Mouse (Mus musculus) limb, embryonic 13.5 days (tissue): ENCODE measurements around the gene Polk. TPM values are rescaled to one million over a fixed set of nuclear protein-coding genes. Genes with fewer than 3 reads are reported as not detected.

Source experiments
- ATAC-seq: fragments of 200-750 bp; cut with Nextera tagmentation; 2 replicates; pipeline ENCODE4 v1.8.0; 2017; ENCODE audit warnings: low read depth, moderate number of reproducible peaks, moderate TSS enrichment; ENCODE audit not compliant: low FRiP score
- H3K27ac ChIP-seq: fragments of 300-500 bp; sonication (generic); 2 replicates; pipeline ENCODE4 v1.5.1; 2015; ENCODE audit warnings: inconsistent platforms, mild to moderate bottlenecking, moderate library complexity
- H3K27me3 ChIP-seq: fragments of 300-500 bp; sonication (generic); 2 replicates; pipeline ENCODE4 v1.6.1; 2015; ENCODE audit warnings: mild to moderate bottlenecking, inconsistent platforms
- H3K36me3 ChIP-seq: fragments of 300-500 bp; sonication (generic); 2 replicates; pipeline ENCODE4 v1.6.1; 2015; ENCODE audit warnings: inconsistent platforms, mild to moderate bottlenecking, moderate library complexity
- H3K4me1 ChIP-seq: fragments of 300-500 bp; sonication (generic); 2 replicates; pipeline ENCODE4 v1.6.1; 2015; ENCODE audit warnings: inconsistent platforms
- H3K4me2 ChIP-seq: fragments of 300-500 bp; sonication (generic); replicated peaks from 2 replicates; pipeline ENCODE4 v1.6.1; 2015; ENCODE audit warnings: inconsistent platforms, mild to moderate bottlenecking, moderate library complexity
- H3K4me3 ChIP-seq: fragments of 300-500 bp; sonication (generic); 2 replicates; pipeline ENCODE4 v1.5.1; 2015; ENCODE audit warnings: moderate library complexity, mild to moderate bottlenecking, inconsistent platforms
- H3K9ac ChIP-seq: fragments of 300-500 bp; sonication (generic); 2 replicates; pipeline ENCODE4 v1.6.1; 2015; ENCODE audit warnings: mild to moderate bottlenecking, inconsistent platforms
- H3K9me3 ChIP-seq: fragments of 300-500 bp; sonication (generic); 2 replicates; pipeline ENCODE4 v1.6.1; 2016; ENCODE audit warnings: inconsistent platforms
- WGBS: fragments of 180-500 bp; shearing (Covaris S2); methylation state at CpG from one replicate; pipeline ENCODE4 v1.1.7; 2015; 5-methylcytosine and 5-hydroxymethylcytosine counted together
- polyA plus RNA-seq: library from polyadenylated mRNA; unstranded; fragments of >200 nt; fragmentation: Nextera tagmentation; extraction: Ambion mirVana; gene quantifications from 2 replicates; pipeline ENCODE4 v1.2.1, GENCODE M21; 2015

The Polk gene
- polyA plus RNA-seq = 10.5 and 11.6 TPM in 2 replicates

DNA sequence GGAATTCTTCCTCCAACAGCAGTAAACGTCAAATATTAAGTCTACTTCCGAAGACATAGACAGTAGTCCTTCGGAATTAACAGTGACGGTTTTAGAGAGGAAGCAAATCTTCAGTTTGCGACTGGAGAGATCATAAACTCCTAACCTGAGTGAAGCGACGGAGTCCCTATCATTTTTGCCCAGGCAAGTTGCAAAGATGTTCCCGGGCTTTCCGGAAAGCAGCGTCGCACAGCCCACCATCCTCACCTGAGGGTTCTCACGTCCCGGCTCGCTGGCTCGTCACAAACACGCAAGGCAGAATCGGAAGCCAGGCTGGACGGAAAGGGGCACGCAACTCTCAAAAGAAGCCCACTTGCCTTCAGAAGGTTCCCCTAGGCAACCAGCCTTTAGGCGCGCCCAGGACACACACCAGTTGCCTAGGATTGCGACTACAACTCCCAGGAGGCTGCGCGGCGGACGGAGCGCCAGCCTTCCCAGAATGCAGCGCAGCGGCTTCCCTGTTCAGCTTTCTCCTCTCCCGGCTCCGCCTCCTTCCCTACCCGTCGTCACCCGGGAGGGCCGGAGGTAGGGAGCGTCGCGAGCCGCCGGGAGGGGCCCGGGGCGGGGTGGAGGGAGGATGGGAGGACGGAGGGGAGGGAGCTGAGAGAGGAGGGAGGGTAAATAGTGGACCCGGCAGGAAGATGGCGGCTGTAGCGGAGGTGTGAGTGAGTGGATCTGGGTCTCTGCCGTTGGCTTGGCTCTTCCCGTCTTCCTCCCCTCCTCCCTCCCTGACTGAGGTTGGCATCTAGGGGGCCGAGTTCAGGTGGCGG, at the start of gene Polk, which contains the start of gene Col4a3bp:
Polk (minus strand) TSS at position 499 of the 809 bp plus-strand sequence.
Col4a3bp (plus strand) TSS at position 538 of the 809 bp plus-strand sequence.
- Histone ChIP-seq H3K4me3 (peak within 1 kb of the TSS; percentile 97), H3K9ac (peak within 1 kb of the TSS; percentile 94), H3K4me1 (peaks cover 11% of the 10 kb centered on the region; the same call in 1 of the 2 replicates), H3K36me3 (no peaks in the 10 kb centered on the region), H3K27ac (peak within 1 kb of the TSS; percentile 90), H3K27me3 (no peaks in the 10 kb centered on the region), H3K9me3 (no peaks in the 10 kb centered on the region), H3K4me2 (peak within 1 kb of the TSS; percentile 88)
- ATAC-seq = peak; percentile 99
- WGBS = under 1% methylated on average over 44 of the region's 50 CpGs

- Histone ChIP-seq H3K4me3 (no peak overlapping the region), H3K27me3 (no peaks in the 10 kb centered on the region), H3K9ac (no peak overlapping the region), H3K9me3 (no peaks in the 10 kb centered on the region), H3K4me2 (no peak overlapping the region), H3K36me3 (no peaks in the 10 kb centered on the region), H3K4me1 (no peaks in the 10 kb centered on the region; the same call in 1 of the 2 replicates), H3K27ac (no peak overlapping the region)
- no peak for ATAC-seq
- whole genome bisulfite sequencing = 92% methylated on average over 1 of the region's 1 CpGs
Measured at GRCm38 (mm10) chr13:96588642-96589041, 46.3 kb upstream of the Polk start.

GRCm38 (mm10) chr13:96586540-96586939, 44.2 kb upstream of the Polk start:
- Histone ChIP-seq H3K27me3 (no peaks in the 10 kb centered on the region), H3K4me3 (no peak overlapping the region), H3K4me2 (no peak overlapping the region), H3K4me1 (no peaks in the 10 kb centered on the region; the same call in 1 of the 2 replicates), H3K27ac (no peak overlapping the region), H3K9ac (no peak overlapping the region), H3K9me3 (no peaks in the 10 kb centered on the region), H3K36me3 (no peaks in the 10 kb centered on the region)
- WGBS = 96% methylated on average over 5 of the region's 5 CpGs
- ATAC-seq = no peak

GRCm38 (mm10) chr13:96584201-96584600, 41.8 kb upstream of the Polk start:
- no peak for ATAC-seq
- Histone ChIP-seq H3K9ac (no peak overlapping the region), H3K4me3 (no peak overlapping the region), H3K36me3 (no peaks in the 10 kb centered on the region), H3K27me3 (no peaks in the 10 kb centered on the region), H3K27ac (no peak overlapping the region), H3K4me2 (no peak overlapping the region), H3K9me3 (no peaks in the 10 kb centered on the region), H3K4me1 (peaks cover 5% of the 10 kb centered on the region; the same call in 1 of the 2 replicates)
- 97% methylated on average over 2 of the region's 2 CpGs for WGBS

DNA sequence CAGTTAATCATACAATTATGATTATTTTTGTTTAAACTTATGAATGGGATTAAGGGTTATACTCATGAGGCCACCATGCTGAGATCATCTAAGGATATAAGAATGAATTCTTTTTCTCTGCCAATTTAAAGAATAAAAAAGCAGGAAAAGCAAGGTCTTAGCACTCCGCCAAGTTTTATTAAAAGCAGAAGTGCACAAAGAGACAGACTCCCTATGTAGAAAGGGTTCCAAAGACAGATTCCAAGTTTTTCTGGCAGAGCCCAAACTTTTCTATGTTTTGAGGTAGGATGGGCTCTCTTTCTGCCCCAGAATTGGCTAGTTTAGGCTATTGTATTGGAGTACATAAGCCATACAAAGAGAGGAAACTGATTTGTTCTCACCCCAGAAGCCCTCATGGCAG, 37.6 kb upstream of the Polk start:
- no peak overlapping the region for H3K4me3 ChIP-seq
- no peaks in the 10 kb centered on the region for H3K36me3 ChIP-seq
- H3K9ac ChIP-seq = no peak overlapping the region
- H3K4me1 ChIP-seq = 0 out of 2 replicates have a peak, but pooled peaks cover 5% of the 10 kb centered on the region
- no peak for ATAC-seq
- H3K27me3 ChIP-seq = no peaks in the 10 kb centered on the region
- H3K9me3 ChIP-seq = no peaks in the 10 kb centered on the region
- no peak overlapping the region for H3K27ac ChIP-seq
- H3K4me2 ChIP-seq = no peak overlapping the region
- WGBS = 45% methylated on average over 1 of the region's 1 CpGs

DNA sequence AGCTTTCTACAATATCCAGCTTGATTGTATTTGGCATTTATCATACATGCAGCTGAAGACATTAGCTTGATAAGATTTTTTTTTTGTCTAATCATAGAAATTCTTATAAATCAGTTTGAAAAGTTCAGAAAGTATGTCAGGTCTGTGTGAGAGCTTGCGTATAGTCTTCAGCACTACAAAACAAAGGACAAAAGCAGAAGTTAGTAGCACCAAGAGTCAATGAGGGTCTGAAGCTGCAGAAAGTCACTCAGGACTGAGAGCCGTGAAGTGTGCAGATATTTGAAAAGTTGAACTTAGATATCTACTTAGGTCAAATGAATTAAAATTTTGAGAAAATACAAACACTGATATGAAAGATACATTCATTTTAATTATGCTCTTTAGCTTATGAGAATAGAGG, 36.7 kb upstream of the Polk start:
- ATAC-seq = no peak
- 0 out of 2 replicates have a peak, but pooled peaks cover 5% of the 10 kb centered on the region for H3K4me1 ChIP-seq
- no peaks in the 10 kb centered on the region for H3K36me3 ChIP-seq
- no peaks in the 10 kb centered on the region for H3K9me3 ChIP-seq
- no peak overlapping the region for H3K4me3 ChIP-seq
- H3K9ac ChIP-seq = no peak overlapping the region
- 85% methylated on average over 2 of the region's 2 CpGs for WGBS
- no peak overlapping the region for H3K27ac ChIP-seq
- H3K4me2 ChIP-seq = no peak overlapping the region
- no peaks in the 10 kb centered on the region for H3K27me3 ChIP-seq

DNA sequence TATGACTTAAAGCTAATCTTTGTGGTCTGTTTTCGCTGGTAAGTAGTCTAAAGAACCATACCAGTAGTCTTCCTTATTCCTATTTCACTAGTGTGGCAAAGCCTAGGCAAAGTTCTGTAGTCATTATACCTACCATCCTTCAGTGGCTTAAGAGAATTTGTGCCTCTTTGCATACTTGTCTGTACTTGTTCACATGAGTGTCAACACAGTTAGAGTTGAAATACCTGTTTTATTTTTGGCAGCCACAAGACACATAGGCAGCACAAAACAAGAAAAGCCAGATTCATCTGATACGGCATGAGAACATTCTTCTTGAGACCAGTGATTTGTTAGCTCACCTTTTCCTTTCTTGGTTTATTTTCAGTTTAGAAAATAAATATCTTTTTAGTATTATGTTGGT, 31.8 kb upstream of the Polk start:
- Histone ChIP-seq H3K4me1 (no peaks in the 10 kb centered on the region), H3K36me3 (peaks cover 7% of the 10 kb centered on the region), H3K4me3 (no peak overlapping the region), H3K4me2 (no peak overlapping the region), H3K27me3 (no peaks in the 10 kb centered on the region), H3K27ac (no peak overlapping the region), H3K9me3 (no peaks in the 10 kb centered on the region), H3K9ac (no peak overlapping the region)
- WGBS = 83% methylated on average over 2 of the region's 2 CpGs
- ATAC-seq = no peak

DNA sequence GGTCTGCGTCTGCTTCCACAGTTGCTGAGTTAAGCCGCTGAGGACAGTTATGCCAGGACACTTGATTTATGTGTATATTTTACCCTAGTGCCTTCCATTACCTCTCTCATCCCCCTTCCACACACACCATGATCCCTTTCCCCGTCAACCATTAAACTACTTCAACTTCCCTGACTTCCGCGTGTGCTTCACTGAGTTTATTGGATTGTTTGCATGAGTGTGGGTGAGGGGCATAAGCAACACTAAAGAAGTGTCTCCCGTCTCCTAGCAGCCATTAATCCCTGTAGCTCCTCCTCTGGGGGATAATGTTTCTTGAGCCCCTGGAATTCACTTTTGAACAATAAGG, 28.6 kb upstream of the Polk start:
- Histone ChIP-seq H3K4me2 (no peak overlapping the region), H3K36me3 (peaks cover 7% of the 10 kb centered on the region), H3K27ac (no peak overlapping the region), H3K4me1 (no peaks in the 10 kb centered on the region), H3K4me3 (no peak overlapping the region), H3K9ac (no peak overlapping the region), H3K27me3 (no peaks in the 10 kb centered on the region), H3K9me3 (no peaks in the 10 kb centered on the region)
- 58% methylated on average over 6 of the region's 6 CpGs for WGBS
- no peak for ATAC-seq

GRCm38 (mm10) chr13:96570313-96571015, 28.1 kb upstream of the Polk start:
- 72% methylated on average over 10 of the region's 10 CpGs for WGBS
- no peak overlapping the region for H3K9ac ChIP-seq
- H3K36me3 ChIP-seq = peaks cover 7% of the 10 kb centered on the region
- H3K4me2 ChIP-seq = no peak overlapping the region
- no peaks in the 10 kb centered on the region for H3K4me1 ChIP-seq
- H3K27me3 ChIP-seq = no peaks in the 10 kb centered on the region
- no peak for ATAC-seq
- H3K27ac ChIP-seq = no peak overlapping the region
- no peaks in the 10 kb centered on the region for H3K9me3 ChIP-seq
- no peak overlapping the region for H3K4me3 ChIP-seq

DNA sequence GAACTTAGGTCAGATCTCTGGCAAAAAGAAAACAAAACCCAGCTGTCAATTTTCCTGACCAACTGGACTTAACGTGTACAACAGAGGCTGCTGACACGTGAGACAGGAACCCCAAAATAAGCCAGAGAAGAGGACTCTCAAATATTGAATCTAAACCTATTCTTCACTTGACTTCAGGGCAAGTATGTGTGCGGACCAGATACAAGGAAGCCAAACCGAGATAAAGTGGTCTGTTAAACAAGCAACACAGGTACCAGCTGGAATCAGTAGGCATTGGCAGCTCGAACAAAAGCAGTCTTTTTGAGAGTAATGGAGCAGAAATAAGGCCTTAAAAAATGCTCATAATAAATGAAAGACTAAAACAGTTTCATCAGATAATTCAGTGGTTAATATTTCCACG, 25.6 kb upstream of the Polk start:
- ATAC-seq = no peak
- H3K9ac ChIP-seq = no peak overlapping the region
- no peaks in the 10 kb centered on the region for H3K27me3 ChIP-seq
- H3K4me1 ChIP-seq = no peaks in the 10 kb centered on the region
- WGBS = 85% methylated on average over 6 of the region's 6 CpGs
- no peaks in the 10 kb centered on the region for H3K9me3 ChIP-seq
- H3K27ac ChIP-seq = no peak overlapping the region
- no peak overlapping the region for H3K4me2 ChIP-seq
- H3K4me3 ChIP-seq = no peak overlapping the region
- H3K36me3 ChIP-seq = peaks cover 3% of the 10 kb centered on the region

GRCm38 (mm10) chr13:96555099-96555498, 12.7 kb upstream of the Polk start:
- Histone ChIP-seq H3K4me2 (no peak overlapping the region), H3K9ac (no peak overlapping the region), H3K9me3 (no peaks in the 10 kb centered on the region), H3K4me3 (no peak overlapping the region), H3K27ac (no peak overlapping the region), H3K36me3 (no peaks in the 10 kb centered on the region), H3K4me1 (peaks cover 10% of the 10 kb centered on the region), H3K27me3 (no peaks in the 10 kb centered on the region)
- 96% methylated on average over 3 of the region's 3 CpGs for WGBS
- no peak for ATAC-seq

DNA sequence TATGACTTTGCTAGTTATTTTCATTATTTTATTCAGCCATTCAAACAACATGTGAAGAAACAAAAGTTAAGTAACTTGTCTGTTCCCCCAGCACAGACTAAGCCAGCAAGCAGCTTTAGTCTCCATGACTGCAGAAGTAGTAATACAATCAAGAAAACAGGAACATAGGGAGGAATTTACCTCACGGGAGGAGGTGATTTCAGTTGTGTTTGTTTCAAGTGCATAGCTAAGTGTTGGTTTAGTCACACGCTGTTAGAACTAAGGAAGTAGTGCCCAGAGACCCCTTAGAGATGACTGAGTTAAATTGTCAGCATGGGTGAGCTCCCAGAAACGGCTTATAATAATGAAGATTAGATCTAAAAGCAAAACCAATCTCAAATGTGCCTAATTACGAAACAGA, 5.6 kb upstream of the Polk start:
- 70% methylated on average over 4 of the region's 4 CpGs for WGBS
- H3K9ac ChIP-seq = no peak overlapping the region
- no peak for ATAC-seq
- no peaks in the 10 kb centered on the region for H3K9me3 ChIP-seq
- H3K27ac ChIP-seq = no peak overlapping the region
- no peak overlapping the region for H3K4me3 ChIP-seq
- peaks cover 9% of the 10 kb centered on the region; the same call in 1 of the 2 replicates for H3K4me1 ChIP-seq
- no peak overlapping the region for H3K4me2 ChIP-seq
- H3K27me3 ChIP-seq = no peaks in the 10 kb centered on the region
- H3K36me3 ChIP-seq = no peaks in the 10 kb centered on the region
